Mouse (Mus musculus): ENCODE results near the gene Mis12. TPM values are rescaled to one million over a fixed set of nuclear protein-coding genes. Genes with fewer than 3 reads are reported as not detected.

Mis12 gene
- 10 to 100 TPM; 13.4 to 17.3 TPM for total RNA-seq (2023)

DNA sequence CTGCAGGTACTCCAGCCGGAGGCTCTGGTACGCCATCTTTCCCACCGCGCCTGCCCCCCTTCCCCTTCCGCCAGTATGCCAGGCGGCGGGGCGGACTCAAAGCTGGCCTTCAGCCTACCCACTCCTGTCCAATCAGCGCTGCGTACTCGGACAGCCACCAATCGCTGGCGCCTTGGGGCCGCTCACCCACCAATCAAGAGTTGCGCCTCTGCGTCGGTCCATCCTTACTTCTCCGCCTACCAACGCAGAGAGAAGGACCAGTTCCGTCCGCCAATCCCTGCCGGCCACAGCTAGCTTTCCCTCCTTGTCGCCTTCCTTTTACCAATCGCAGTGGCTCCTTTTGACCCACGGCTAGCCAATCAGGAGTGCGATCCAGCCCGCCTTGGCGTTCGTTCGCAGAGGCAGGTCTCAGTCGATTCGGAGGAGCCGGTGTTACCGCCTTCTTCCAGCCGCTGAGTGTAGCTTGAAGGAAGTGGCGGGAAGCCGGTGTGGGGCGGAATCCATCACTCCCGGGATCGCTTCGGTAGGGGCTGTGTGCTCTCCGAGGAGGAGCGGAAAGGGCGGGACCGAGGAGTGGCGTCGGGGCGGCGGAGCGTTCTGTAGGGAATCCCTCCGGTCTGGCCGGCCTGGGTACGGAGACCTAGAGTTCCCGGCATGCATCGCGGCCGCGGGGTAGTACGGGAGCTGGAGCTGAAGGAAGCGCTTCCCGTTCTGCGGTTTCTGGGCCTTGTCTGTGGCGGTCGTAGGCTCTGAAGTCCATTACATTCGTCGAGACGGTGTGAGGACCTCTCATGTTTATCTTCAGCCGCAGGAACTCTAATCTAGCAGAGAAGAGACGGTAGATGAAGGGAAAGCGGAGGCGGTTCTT is at the start of gene Mis12, which contains the start of gene Derl2:
Gene Mis12, plus strand, starts transcription at position 411 of the 868 bp plus-strand sequence.
Gene Derl2, minus strand, starts transcription at position 641 of the 868 bp plus-strand sequence.

DNA sequence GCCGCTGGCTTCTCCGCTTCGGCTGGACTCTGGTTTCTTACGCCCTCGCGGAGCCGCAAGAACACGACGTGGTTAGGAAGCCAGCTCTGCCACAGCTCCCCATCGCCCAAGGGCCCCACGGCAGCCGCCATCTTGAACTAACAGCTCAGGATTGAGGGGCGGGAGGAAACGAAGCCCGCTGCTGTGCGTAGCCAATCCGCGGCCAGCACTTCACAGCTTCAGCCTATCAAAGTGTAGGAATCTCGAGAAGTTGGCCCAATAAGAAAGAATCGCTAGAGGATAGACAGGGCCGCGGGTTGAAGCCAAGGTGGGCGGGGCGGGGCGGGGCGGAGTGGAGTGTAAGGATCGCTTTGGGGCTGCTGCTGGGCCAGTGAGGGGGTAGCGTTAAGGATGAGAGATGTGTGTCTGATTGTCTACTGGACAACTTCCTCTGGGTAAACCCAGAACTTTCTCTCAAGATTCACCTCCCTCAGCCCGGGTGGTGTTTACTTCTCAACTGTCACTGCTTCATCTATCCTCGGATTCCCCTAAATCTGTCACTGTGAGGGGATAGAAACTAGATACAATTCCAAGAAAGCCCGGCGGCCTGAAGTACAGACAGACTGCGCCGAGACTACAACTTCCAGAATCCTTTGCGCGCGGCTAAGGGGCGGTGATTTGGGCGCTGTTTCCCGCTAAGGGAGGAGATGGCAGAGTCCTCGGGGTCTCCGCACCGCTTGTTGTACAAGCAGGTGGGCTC is 49.4 kb upstream of the Mis12 start, which contains the start of the genes Nup88 and Rpain:
Gene Nup88, minus strand, starts transcription at position 153 of the 739 bp plus-strand sequence.
Gene Rpain, plus strand, starts transcription at position 393 of the 739 bp plus-strand sequence.

DNA sequence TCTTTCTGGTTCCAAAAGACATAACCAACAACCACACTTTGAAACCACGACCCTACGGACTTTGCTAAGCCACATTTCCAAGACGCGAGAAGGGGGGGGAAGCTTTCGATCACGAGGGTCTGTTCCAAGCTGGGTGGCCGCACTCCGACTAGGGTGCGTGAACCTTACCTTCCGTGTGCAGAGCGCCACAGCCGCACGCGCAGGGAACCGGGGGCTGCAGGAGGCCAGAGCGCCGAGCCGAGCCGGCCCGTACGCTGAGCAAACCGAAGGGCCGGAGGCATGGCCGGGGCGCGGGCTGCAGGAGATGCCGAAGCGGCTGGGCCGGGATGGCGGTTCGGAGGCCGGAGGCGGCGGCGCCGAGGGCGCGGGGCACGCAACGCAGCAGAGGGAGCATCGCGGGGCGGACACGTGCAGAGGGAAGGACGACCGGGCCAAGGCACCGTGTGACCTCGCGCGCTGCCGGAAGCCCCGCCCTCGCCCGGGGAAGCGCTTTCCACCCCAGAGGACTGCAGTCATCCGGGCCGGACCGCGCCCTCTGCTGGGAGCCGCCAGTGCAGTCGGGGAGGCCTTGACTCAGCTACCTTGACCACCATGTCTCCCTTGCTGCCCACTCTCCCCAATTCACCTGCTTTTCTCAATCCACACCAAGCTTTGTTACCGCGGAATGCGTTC is 36.7 kb upstream of the Mis12 start, which contains the start of gene C1qbp:
Gene C1qbp, minus strand, starts transcription at position 470 of the 672 bp plus-strand sequence.

DNA sequence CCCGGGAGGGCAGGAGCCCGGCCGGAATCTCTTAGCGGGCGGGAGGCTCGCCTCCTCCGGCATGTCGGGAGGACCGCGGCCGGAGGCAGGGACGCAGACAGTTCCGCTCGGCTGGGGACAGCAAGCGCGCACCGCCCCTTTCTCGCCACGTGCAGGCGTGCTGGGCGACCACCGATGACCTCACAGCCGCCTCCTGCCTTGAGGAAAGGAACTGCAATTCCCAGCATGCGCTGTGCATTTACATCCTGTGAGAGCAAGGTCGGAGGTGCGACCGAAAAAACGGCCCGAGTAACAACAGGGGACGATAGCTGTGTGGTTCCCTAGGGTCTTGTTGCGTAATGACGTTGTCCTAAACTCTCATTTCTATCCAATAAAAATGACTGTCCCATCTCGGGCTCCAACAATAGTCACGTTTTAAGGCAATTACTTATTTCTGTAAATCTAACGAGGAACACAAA is 15.1 kb upstream of the Mis12 start, which contains the start of gene Dhx33:
Gene Dhx33, minus strand, starts transcription at position 122 of the 458 bp plus-strand sequence.

DNA sequence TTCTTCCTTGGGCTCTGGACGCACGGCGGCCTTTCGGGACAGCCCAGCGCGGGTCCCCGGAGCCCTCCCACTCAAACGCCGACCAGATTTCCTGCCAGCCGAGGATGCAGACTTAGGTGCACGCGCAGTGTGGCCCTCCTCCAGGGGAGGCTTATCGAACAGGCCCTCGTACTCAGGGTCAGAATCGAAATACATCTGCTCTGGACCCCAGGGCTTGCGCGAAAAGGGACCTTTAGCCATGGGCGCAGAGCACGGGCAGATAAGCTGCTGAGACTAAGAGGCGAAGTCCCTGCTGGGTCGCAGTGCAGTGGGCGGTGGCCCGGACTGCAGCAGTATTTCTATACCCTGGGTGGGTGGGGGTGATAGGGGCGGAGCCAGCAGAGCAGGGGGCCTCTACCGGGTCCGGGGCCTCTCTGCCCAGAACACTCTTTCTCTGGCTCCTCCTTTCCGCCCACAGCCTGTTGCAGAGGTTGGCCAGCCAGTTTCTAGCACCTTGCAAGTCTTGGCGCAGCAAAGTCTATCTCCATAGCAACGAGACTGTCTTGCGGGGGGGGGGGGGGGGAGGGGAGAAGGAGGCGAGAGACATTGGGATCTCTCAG is 13.9 kb downstream of the Mis12 start, which contains the start of gene 6330403K07Rik:
Gene 6330403K07Rik, minus strand, starts transcription at position 351 of the 599 bp plus-strand sequence.

Other genes starting within 250 kb of the Mis12 start
- gene Scimp, start 207.0 kb upstream of the Mis12 start, total RNA-seq (2023), result not detected
- gene Rabep1, start 174.8 kb upstream of the Mis12 start, total RNA-seq (2023), result 10 to 100 TPM; 37.8 to 41.6 TPM
- gene Nup88, start 49.6 kb upstream of the Mis12 start, total RNA-seq (2023), result 10 to 100 TPM; 91.2 to 98.1 TPM
- gene Rpain, start 49.4 kb upstream of the Mis12 start, total RNA-seq (2023), result 10 to 100 TPM; 49.0 to 50.9 TPM
- gene C1qbp, start 36.6 kb upstream of the Mis12 start, total RNA-seq (2023), result 100 to 1,000 TPM in 1 of 2 experiments, 10 to 100 TPM in 1; 92.8 to 110 TPM
- gene Dhx33, start 15.2 kb upstream of the Mis12 start, total RNA-seq (2023), result 10 to 100 TPM; 29.8 to 33.7 TPM
- gene Derl2, start 230 bp downstream of the Mis12 start, total RNA-seq (2023), result 10 to 100 TPM; 34.5 to 38.4 TPM
- gene 6330403K07Rik, start 13.9 kb downstream of the Mis12 start, total RNA-seq (2023), result under 1 TPM; 0.39 to 0.61 TPM
- gene Nlrp1a, start 125.1 kb downstream of the Mis12 start, total RNA-seq (2023), result 1 to 10 TPM; 4.2 to 4.6 TPM
- 1 to 10 TPM; 1.6 to 1.8 TPM for gene Nlrp1b, start 211.1 kb downstream of the Mis12 start, total RNA-seq (2023)